Mouse (Mus musculus) liver, adult 2 months (tissue): ENCODE results near the gene Slc16a9.

Experiments
- CTCF ChIP-seq: fragments of 200-500 bp; IDR thresholded peaks from 2 replicates; pipeline ENCODE4 v1.5.1; 2011; ENCODE audit warnings: low read depth, low read length, control low read depth
- POLR2A ChIP-seq: fragments of 200-500 bp; IDR thresholded peaks from 2 replicates; pipeline ENCODE4 v1.6.1; 2011; ENCODE audit warnings: low read length, control low read depth; ENCODE audit not compliant: insufficient read depth; ENCODE audit errors: extremely low read depth

GRCm38 (mm10) chr10:70257029-70257428 is 12.1 kb downstream of the Slc16a9 start:
- TF ChIP-seq CTCF (no peak), POLR2A (no peak)
